Mouse (Mus musculus): ENCODE results near the gene Gbx2. TPM values are rescaled to one million over a fixed set of nuclear protein-coding genes. Genes with fewer than 3 reads are reported as not detected.

Gbx2 gene
- polyA plus RNA-seq, 1 experiment from 2014 or later: 41.6 TPM

- ATAC-seq (ENCODE audit: low FRiP score) (no peak), DNase-seq (ENCODE audit: low spot score) (no peak)
- H3K4me3 ChIP-seq (replicated peaks; ENCODE audit: low read length): peak overlapping the region; percentile 7; the same call in 1 of the 2 replicates
- peaks cover 36% of the 10 kb centered on the region for H3K4me1 ChIP-seq (replicated peaks; ENCODE audit: control insufficient read depth, insufficient read depth, low read length)
- H3K4me2 ChIP-seq (replicated peaks): peak overlapping the region; percentile 41
- H3K36me3 ChIP-seq (replicated peaks; ENCODE audit: control insufficient read depth, insufficient read depth): no peaks in the 10 kb centered on the region
- no peak overlapping the region; the same call in 1 of the 2 replicates for H3K9ac ChIP-seq
- H3K27me3 ChIP-seq (ENCODE audit: control insufficient read depth, insufficient read depth, low read length): peaks cover 88% of the 10 kb centered on the region
- H3K9me3 ChIP-seq (ENCODE audit: control insufficient read depth, low read length): no peaks in the 10 kb centered on the region
- WGBS: 2% methylated on average over 36 of the region's 41 CpGs
- H3K27ac ChIP-seq: no peak overlapping the region
Observed at GRCm38 (mm10) chr1:89922883-89923641, 7.9 kb downstream of the Gbx2 start.

- H3K9me3 ChIP-seq (ENCODE audit: control insufficient read depth, low read length): no peaks in the 10 kb centered on the region
- H3K4me1 ChIP-seq (replicated peaks; ENCODE audit: control insufficient read depth, insufficient read depth, low read length): peaks cover 36% of the 10 kb centered on the region
- ATAC-seq (ENCODE audit: low FRiP score): no peak
- WGBS: 5% methylated on average over 7 of the region's 7 CpGs
- no peak overlapping the region for H3K27ac ChIP-seq
- H3K4me3 ChIP-seq (replicated peaks; ENCODE audit: low read length): peak overlapping the region; percentile 7; the same call in 1 of the 2 replicates
- no peaks in the 10 kb centered on the region for H3K36me3 ChIP-seq (replicated peaks; ENCODE audit: control insufficient read depth, insufficient read depth)
- H3K4me2 ChIP-seq (replicated peaks): peak overlapping the region; percentile 41
- no peak overlapping the region for H3K9ac ChIP-seq
- no peak for DNase-seq (ENCODE audit: low spot score)
- H3K27me3 ChIP-seq (ENCODE audit: control insufficient read depth, insufficient read depth, low read length): peaks cover 88% of the 10 kb centered on the region
Observed at GRCm38 (mm10) chr1:89922282-89922681, 8.7 kb downstream of the Gbx2 start.

- Histone ChIP-seq H3K4me2 (replicated peaks) (0 out of 2 replicates have a peak overlapping the region, but pooled peaks have one; percentile 41), H3K27me3 (ENCODE audit: control insufficient read depth, insufficient read depth, low read length) (peaks cover 88% of the 10 kb centered on the region), H3K27ac (no peak overlapping the region), H3K9me3 (ENCODE audit: control insufficient read depth, low read length) (no peaks in the 10 kb centered on the region), H3K4me1 (replicated peaks; ENCODE audit: control insufficient read depth, insufficient read depth, low read length) (peaks cover 36% of the 10 kb centered on the region), H3K36me3 (replicated peaks; ENCODE audit: control insufficient read depth, insufficient read depth) (no peaks in the 10 kb centered on the region), H3K9ac (no peak overlapping the region), H3K4me3 (replicated peaks; ENCODE audit: low read length) (no peak overlapping the region)
- WGBS: 2% methylated on average over 10 of the region's 10 CpGs
- DNase-seq (ENCODE audit: low spot score) (no peak), ATAC-seq (ENCODE audit: low FRiP score) (no peak)
Observed at GRCm38 (mm10) chr1:89921806-89922205, 9.2 kb downstream of the Gbx2 start.

- peaks cover 71% of the 10 kb centered on the region for H3K27me3 ChIP-seq (ENCODE audit: control insufficient read depth, insufficient read depth, low read length)
- no peak overlapping the region for H3K4me3 ChIP-seq (replicated peaks; ENCODE audit: low read length)
- 87% methylated on average over 6 of the region's 6 CpGs for WGBS
- H3K4me1 ChIP-seq (replicated peaks; ENCODE audit: control insufficient read depth, insufficient read depth, low read length): peaks cover 23% of the 10 kb centered on the region
- H3K27ac ChIP-seq: no peak overlapping the region
- no peaks in the 10 kb centered on the region for H3K36me3 ChIP-seq (replicated peaks; ENCODE audit: control insufficient read depth, insufficient read depth)
- H3K9me3 ChIP-seq (ENCODE audit: control insufficient read depth, low read length): no peaks in the 10 kb centered on the region
- H3K9ac ChIP-seq: no peak overlapping the region
- no peak for ATAC-seq (ENCODE audit: low FRiP score)
- DNase-seq (ENCODE audit: low spot score): no peak
- H3K4me2 ChIP-seq (replicated peaks): no peak overlapping the region
Observed at GRCm38 (mm10) chr1:89919206-89919605, 11.8 kb downstream of the Gbx2 start.

GRCm38 (mm10) chr1:89918111-89918510, 12.9 kb downstream of the Gbx2 start:
- H3K36me3 ChIP-seq (replicated peaks; ENCODE audit: control insufficient read depth, insufficient read depth): no peaks in the 10 kb centered on the region
- peaks cover 60% of the 10 kb centered on the region for H3K27me3 ChIP-seq (ENCODE audit: control insufficient read depth, insufficient read depth, low read length)
- ATAC-seq (ENCODE audit: low FRiP score) (no peak), DNase-seq (ENCODE audit: low spot score) (no peak)
- no peak overlapping the region for H3K4me2 ChIP-seq (replicated peaks)
- WGBS: 43% methylated on average over 18 of the region's 18 CpGs
- peaks cover 17% of the 10 kb centered on the region for H3K4me1 ChIP-seq (replicated peaks; ENCODE audit: control insufficient read depth, insufficient read depth, low read length)
- no peak overlapping the region for H3K9ac ChIP-seq
- H3K4me3 ChIP-seq (replicated peaks; ENCODE audit: low read length): no peak overlapping the region
- no peaks in the 10 kb centered on the region for H3K9me3 ChIP-seq (ENCODE audit: control insufficient read depth, low read length)
- H3K27ac ChIP-seq: no peak overlapping the region

- no peak overlapping the region for H3K9ac ChIP-seq
- no peak overlapping the region for H3K4me2 ChIP-seq (replicated peaks)
- H3K36me3 ChIP-seq (replicated peaks; ENCODE audit: control insufficient read depth, insufficient read depth): no peaks in the 10 kb centered on the region
- DNase-seq (ENCODE audit: low spot score) (no peak), ATAC-seq (ENCODE audit: low FRiP score) (no peak)
- peaks cover 21% of the 10 kb centered on the region for H3K27me3 ChIP-seq (ENCODE audit: control insufficient read depth, insufficient read depth, low read length)
- H3K27ac ChIP-seq: no peak overlapping the region
- H3K4me1 ChIP-seq (replicated peaks; ENCODE audit: control insufficient read depth, insufficient read depth, low read length): no peaks in the 10 kb centered on the region
- no peak overlapping the region for H3K4me3 ChIP-seq (replicated peaks; ENCODE audit: low read length)
- H3K9me3 ChIP-seq (ENCODE audit: control insufficient read depth, low read length): no peaks in the 10 kb centered on the region
- 83% methylated on average over 4 of the region's 4 CpGs for WGBS
Observed at GRCm38 (mm10) chr1:89913611-89914010, 17.4 kb downstream of the Gbx2 start.

- Histone ChIP-seq H3K27me3 (ENCODE audit: control insufficient read depth, insufficient read depth, low read length) (peaks cover 11% of the 10 kb centered on the region; the same call in 1 of the 2 replicates), H3K4me3 (replicated peaks; ENCODE audit: low read length) (no peak overlapping the region), H3K27ac (no peak overlapping the region), H3K9ac (no peak overlapping the region), H3K36me3 (replicated peaks; ENCODE audit: control insufficient read depth, insufficient read depth) (no peaks in the 10 kb centered on the region), H3K9me3 (ENCODE audit: control insufficient read depth, low read length) (no peaks in the 10 kb centered on the region), H3K4me1 (replicated peaks; ENCODE audit: control insufficient read depth, insufficient read depth, low read length) (no peaks in the 10 kb centered on the region), H3K4me2 (replicated peaks) (no peak overlapping the region)
- DNase-seq (ENCODE audit: low spot score): no peak
- 0 out of 2 replicates have a peak, but pooled peaks have one; percentile 31 for ATAC-seq (ENCODE audit: low FRiP score)
- 24% methylated on average over 5 of the region's 5 CpGs for WGBS
Observed at GRCm38 (mm10) chr1:89912392-89912791, 18.6 kb downstream of the Gbx2 start.

GRCm38 (mm10) chr1:89909796-89910195, 21.2 kb downstream of the Gbx2 start:
- no peak overlapping the region for H3K4me3 ChIP-seq (replicated peaks; ENCODE audit: low read length)
- DNase-seq (ENCODE audit: low spot score) (no peak), ATAC-seq (ENCODE audit: low FRiP score) (no peak)
- no peaks in the 10 kb centered on the region for H3K4me1 ChIP-seq (replicated peaks; ENCODE audit: control insufficient read depth, insufficient read depth, low read length)
- H3K9me3 ChIP-seq (ENCODE audit: control insufficient read depth, low read length): 0 out of 2 replicates have a peak, but pooled peaks cover 6% of the 10 kb centered on the region
- WGBS: 90% methylated on average over 8 of the region's 8 CpGs
- no peaks in the 10 kb centered on the region for H3K36me3 ChIP-seq (replicated peaks; ENCODE audit: control insufficient read depth, insufficient read depth)
- H3K9ac ChIP-seq: no peak overlapping the region
- no peaks in the 10 kb centered on the region for H3K27me3 ChIP-seq (ENCODE audit: control insufficient read depth, insufficient read depth, low read length)
- H3K4me2 ChIP-seq (replicated peaks): no peak overlapping the region
- H3K27ac ChIP-seq: no peak overlapping the region

GRCm38 (mm10) chr1:89902641-89903040, 28.3 kb downstream of the Gbx2 start:
- Histone ChIP-seq H3K4me3 (replicated peaks; ENCODE audit: low read length) (no peak overlapping the region), H3K27ac (no peak overlapping the region), H3K27me3 (ENCODE audit: control insufficient read depth, insufficient read depth, low read length) (no peaks in the 10 kb centered on the region), H3K9me3 (ENCODE audit: control insufficient read depth, low read length) (0 out of 2 replicates have a peak, but pooled peaks cover 6% of the 10 kb centered on the region), H3K4me2 (replicated peaks) (no peak overlapping the region), H3K4me1 (replicated peaks; ENCODE audit: control insufficient read depth, insufficient read depth, low read length) (no peaks in the 10 kb centered on the region), H3K9ac (no peak overlapping the region), H3K36me3 (replicated peaks; ENCODE audit: control insufficient read depth, insufficient read depth) (no peaks in the 10 kb centered on the region)
- 95% methylated on average over 1 of the region's 1 CpGs for WGBS
- no peak for DNase-seq (ENCODE audit: low spot score)
- ATAC-seq (ENCODE audit: low FRiP score): no peak

Data from hindbrain, embryonic 14.5 days (tissue).